Mouse (Mus musculus): ENCODE measurements around the gene Dmwd.

- no peak for TF ChIP-seq CTCF (IDR thresholded peaks at IDR 0.05; ENCODE audit: insufficient read depth, low read depth, low read length)
- TF ChIP-seq POLR2A (IDR thresholded peaks at IDR 0.05; ENCODE audit: insufficient read depth, low read depth, low read length): no peak
These were observed 24.9 kb upstream of the Dmwd start for GRCm38 (mm10) chr7:19051161-19051560.

Measured in olfactory bulb, adult 2 months (tissue).